Mouse (Mus musculus): ENCODE results near the gene Sapcd1.
"Not testable (repeated sequence)": the region's sequence is repeated elsewhere in the genome, so short reads cannot be mapped to it uniquely, and the experiment has no call there.

Sapcd1 gene

GRCm38 (mm10) chr17:35052271-35052798 is 24.5 kb upstream of the Sapcd1 start:
- no peak for DNase-seq

GRCm38 (mm10) chr17:35051156-35052086 is 23.6 kb upstream of the Sapcd1 start:
- DNase-seq, result peak; percentile 85 to 92

DNA sequence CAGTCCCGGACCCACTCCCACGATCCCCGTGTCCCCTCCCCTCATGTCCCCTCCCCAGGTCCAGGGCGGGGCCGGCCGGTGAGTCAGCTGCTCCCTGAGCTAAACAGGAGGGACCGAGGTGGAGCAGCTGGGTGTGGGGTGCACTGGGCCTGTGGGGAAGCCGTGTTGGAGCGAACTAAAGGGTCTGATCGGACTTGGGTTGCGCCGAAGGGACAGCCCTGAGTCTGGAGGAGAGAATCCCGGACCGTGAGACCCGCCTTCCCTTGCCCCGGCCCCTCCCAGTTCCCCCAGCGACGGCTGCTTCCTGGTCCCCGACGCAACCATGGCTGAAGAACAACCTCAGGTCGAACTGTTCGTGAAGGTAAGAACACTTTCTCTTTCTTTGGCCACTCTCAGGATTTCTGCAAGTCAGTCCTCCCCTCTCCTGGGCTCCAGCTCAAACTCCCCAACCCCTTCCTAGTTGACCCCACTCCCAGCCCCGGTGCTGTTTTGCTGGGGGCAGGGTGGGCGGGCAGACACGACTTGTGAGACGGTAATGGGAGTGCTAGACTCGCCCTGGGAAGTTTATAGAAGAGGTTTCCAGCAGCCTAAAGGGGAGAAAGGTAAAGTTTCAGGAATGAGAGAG is 22.4 kb upstream of the Sapcd1 start:
- peak; percentile 65 to 69 for DNase-seq

- DNase-seq, result peak; percentile 49 to 53
Measured at GRCm38 (mm10) chr17:35049561-35050016, 21.8 kb upstream of the Sapcd1 start, which contains the start of gene Clic1. Gene Clic1, plus strand, starts transcription at chr17:35049966.

DNA sequence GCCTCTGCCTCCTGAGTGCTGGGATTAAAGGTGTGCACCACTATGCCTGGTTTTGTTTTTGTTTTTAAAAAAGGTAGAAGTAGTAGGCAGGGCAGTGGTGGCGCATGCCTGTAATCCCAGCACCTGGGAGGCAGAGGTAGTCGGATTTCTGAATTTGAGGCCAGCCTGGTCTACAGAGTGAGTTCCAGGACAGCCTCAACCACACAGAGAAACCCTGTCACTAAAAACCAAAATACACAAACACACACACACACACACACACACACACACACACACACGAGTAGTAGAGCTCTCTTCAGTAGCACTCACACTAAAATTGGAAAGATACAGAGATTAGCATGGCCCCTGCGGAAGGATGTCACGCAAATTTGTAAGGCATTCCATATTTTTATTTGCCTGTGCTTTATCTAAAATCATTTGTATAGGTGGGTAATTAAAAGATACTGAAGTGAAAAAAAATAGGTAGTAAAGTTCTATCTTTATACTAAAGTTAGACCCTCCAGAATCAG is 21.2 kb upstream of the Sapcd1 start:
- DNase-seq, result no peak

DNA sequence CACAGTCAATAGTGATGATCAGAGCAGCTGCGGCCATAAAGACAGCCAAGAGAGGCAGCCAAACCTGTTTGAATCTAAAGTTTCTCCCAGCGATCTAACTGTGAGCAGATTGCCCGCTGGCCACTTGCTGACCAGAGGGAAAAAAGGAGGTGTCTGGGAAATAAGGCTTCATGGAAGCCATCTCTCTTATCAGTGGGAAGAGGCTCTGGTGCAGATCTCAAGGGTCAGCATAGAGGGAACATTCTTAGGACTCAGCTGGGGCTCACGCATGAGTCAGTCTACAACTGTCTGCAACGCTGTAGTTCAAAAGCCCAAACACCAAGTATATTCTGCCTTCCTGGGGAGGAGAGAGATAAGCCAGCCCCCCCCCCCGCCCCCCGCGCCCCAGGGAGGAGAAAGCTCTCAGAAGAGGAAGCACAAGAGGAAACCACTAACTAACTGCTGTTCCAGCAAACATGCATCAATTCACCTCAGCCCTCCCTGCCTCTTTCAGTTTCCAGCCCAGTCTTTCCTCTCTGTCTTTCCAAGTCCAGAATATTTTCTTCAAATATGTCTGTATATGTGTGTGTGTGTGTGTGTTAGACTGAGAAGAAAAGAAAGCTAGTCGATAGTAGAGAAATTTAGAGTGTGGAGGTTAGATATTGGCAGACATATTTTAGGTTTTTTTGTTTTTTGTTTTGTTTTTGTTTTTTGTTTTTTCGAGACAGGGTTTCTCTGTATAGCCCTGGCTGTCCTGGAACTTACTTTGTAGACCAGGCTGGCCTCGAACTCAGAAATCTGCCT is 20.5 kb upstream of the Sapcd1 start:
- peak; percentile 51 to 54 for DNase-seq

GRCm38 (mm10) chr17:35047688-35048087 is 19.9 kb upstream of the Sapcd1 start:
- no peak for DNase-seq

- peak; percentile 96 to 97 for DNase-seq
Measured at GRCm38 (mm10) chr17:35046681-35047455, 19.1 kb upstream of the Sapcd1 start, which contains the start of gene Msh5. Gene Msh5, minus strand, starts transcription at chr17:35046745.

DNA sequence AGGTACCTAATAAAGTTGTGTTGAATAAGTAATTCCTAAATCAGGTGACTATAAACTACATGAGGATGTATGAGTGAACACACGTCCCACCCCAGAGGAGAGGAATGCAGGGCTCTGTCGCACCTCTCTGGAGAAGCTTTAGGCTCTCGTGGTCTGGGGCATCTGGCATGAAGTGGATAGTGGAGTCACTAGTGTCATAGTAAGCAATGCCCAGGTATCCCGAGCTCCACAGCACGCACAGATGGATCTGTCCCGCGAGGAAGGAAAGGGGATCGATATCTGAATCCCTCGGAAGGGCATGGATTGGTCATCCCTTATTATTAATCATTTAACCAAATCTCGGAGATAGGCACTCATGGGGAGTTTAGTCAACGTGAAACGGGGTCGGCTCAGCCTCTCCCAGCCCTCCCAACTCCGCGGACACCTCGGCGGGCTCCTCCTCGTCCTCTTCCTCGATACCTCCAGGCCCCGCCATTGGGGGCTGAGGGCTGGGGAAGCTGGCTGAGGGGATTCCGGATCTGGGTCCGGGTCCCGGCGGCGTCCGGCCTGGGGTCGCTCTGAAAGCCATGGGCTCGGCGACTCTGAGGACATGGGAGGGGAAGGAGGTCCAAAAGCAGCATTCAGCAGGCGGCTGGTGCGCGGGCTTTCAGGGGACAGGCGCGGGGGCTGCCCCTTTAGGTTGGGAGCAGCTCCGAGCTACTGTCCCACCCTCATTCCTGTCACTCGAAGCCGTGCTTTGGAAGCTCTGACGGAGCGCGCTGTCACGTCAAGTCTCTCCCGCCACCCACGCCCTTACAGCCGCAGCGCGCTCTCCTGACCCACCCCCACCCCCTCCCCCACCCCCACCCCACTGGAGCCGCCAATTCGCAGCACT is 18.2 kb upstream of the Sapcd1 start:
- DNase-seq, result no peak

GRCm38 (mm10) chr17:35044904-35045806 is 17.3 kb upstream of the Sapcd1 start:
- DNase-seq, result no peak

GRCm38 (mm10) chr17:35043794-35044193 is 16.0 kb upstream of the Sapcd1 start:
- no peak for DNase-seq

DNA sequence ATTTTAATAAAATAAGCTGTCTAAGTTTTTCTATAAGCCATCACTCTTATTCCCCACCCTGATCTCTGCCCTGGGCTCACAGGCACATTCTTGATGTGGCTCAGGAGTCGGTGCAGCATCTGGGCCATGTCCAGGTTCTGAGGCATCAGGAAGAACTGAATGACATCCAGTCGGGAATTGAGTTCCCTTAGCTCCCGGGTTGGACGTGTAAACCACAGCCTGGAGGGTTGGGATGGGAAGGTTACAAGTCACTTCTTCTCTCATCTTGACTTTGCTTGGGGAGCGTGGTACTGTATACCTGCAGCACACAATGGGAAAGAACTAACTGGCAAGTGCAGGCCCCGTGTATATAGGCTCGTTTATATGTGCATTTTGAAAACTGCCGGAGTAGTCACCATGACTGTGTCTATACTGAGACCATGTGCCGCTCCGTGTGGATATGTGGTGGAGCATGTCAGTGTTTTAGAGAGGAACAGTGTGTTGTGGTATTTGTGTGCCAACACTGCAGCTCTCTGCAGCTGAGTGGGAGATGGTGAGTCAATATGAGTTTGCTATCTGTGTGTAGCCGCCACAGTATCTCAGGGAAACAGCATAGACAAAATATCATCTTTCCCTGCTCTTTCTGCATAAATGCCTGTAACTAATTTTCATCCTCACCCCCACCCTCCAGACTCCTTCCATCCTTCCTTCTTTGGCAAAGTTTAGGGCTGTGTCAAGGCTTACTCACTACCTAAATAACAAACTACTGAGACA is 11.5 kb upstream of the Sapcd1 start:
- no peak for DNase-seq

DNA sequence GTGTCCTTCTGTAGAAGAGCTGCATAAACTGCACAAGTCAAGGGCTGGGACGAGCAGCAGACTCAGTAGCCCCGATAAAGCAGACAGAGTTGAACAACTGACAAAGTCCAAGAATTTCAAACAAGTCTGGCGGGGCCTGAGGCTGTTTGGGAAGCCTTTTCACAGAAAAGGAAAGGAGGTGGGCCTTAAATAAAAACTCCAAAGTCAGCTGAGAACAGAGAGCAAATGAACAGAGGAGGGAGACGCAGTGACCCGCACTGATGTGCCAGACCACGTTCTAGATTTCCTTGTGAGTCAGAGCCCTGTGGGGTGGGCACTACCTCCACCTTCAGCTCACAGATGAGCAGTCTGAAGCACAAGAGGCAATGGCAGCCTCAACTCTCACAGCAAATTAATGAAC is 7.1 kb upstream of the Sapcd1 start:
- no peak for DNase-seq

DNA sequence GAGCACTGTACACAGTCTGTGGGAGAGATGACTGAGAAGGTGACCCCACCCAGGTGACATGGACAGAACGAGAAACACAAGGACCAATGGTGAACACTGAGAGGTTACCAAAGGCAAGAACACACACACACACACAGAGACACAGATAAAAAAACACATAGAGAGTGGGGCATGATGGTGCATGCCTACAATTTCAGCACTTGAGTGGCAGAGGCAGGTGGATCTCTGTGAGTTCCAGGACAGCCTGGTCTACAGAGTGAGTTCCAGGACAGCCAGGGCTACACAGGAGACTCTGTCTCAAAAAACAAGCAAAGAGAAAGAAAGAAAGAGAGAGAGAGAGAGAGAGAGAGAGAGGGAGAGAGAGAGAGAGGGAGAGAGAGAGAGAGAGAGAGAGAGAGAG is 5.9 kb upstream of the Sapcd1 start:
- DNase-seq, result not testable (repeated sequence)

DNA sequence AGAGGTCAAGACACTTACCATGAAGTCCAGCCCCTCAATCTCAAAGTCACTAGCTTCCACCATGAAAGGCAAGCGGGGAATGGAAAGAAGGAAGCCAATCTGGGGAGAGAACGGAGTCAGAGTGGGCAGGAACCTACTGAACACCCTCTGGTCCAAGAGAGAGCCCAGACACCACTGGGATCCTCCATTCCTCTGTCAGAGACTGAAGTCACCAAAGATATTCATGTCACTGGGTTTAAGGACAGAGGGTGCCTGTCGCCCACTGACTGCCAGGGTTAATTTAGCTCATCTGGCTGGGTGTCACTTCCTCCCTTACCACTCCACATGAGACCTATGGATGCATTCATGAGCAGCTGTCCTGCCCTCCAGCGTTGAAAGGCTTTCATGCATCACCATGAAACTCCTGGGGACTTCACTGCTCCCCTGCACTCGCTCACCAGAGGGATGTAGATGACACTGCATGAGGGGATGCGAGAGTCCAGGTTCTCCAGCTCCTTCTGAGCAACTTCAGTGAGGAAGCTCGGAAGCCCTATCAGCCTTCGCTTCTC is 4.6 kb upstream of the Sapcd1 start:
- peak in 1 of 2 experiments; percentile 30 for DNase-seq

DNA sequence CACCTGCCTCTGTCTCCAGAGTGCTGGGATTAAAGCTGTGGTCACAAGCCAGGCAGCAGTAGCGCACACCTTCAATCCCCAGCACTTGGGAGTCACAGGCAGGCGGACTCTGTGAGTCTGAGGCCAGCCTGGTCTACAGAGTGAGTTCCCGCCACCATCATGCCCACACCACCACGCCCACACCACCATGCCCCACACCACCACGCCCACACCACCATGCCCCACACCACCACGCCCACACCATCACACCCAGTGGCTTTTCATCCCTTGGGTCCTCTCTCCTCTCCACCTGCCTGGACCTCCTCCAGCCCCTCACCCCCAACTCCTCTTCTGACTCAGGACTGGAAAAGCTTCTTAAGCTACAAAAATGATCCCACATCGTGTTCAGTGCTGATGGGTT is 4.1 kb upstream of the Sapcd1 start:
- DNase-seq, result no peak

GRCm38 (mm10) chr17:35031272-35031671 is 3.5 kb upstream of the Sapcd1 start:
- no peak for DNase-seq
